Mouse (Mus musculus) lung, adult 2 months (tissue): ENCODE measurements around the gene Nup210l.

Experiments used
- CTCF ChIP-seq: fragments of 200-500 bp; IDR thresholded peaks from 2 replicates; pipeline ENCODE4 v1.5.1; 2011; ENCODE audit warnings: mild to moderate bottlenecking, low read length, control low read depth; ENCODE audit not compliant: insufficient read depth
- POLR2A ChIP-seq: fragments of 200-500 bp; IDR thresholded peaks from 2 replicates; pipeline ENCODE4 v1.6.1; 2011; ENCODE audit warnings: low read depth, mild to moderate bottlenecking, control low read depth, low read length, borderline replicate concordance; ENCODE audit errors: extremely low read depth

- TF ChIP-seq POLR2A (no peak), CTCF (no peak)
These were observed 15.3 kb upstream of the Nup210l start for GRCm38 (mm10) chr3:90088617-90089016.
